Mouse (Mus musculus): Measurements from ENCODE around the gene Gm42517. TPM values are rescaled to one million over a fixed set of nuclear protein-coding genes. Genes with fewer than 3 reads are reported as not detected.

Gene Gm42517
- polyA plus RNA-seq, 1 experiment from 2014 or later, result 0.75 TPM

DNA sequence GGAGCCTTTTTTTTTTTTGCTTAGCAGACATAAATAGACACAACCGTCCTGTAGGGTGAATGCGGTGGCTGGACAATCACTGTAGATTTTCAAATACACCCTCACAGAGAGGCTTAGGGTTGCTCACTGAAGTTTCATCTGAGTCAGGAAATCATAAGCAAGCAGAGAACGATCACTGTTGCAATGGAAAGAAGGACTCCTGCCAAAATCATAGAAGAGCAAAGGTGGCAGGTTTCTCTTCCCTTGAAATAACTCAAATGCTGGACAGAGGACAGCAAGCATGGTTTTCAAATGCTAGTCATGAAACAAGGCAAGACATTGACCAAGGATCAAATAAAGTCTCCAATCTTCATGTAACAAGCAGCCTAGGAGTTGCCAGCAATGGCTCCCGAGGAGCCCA lies 10.6 kb upstream of the Gm42517 start:
- 88% methylated on average over 4 of the region's 4 CpGs for WGBS
- no peak for DNase-seq (ENCODE audit: low spot score)
- Histone ChIP-seq H3K4me2 (ENCODE audit: low read length) (no peak overlapping the region), H3K9ac (ENCODE audit: low read length) (no peak overlapping the region), H3K4me3 (ENCODE audit: low read depth, low read length) (no peak overlapping the region), H3K36me3 (ENCODE audit: control insufficient read depth, insufficient read depth, low read length) (no peaks in the 10 kb centered on the region), H3K27me3 (replicated peaks; ENCODE audit: control insufficient read depth, insufficient read depth, low read length) (no peaks in the 10 kb centered on the region), H3K4me1 (ENCODE audit: control insufficient read depth, insufficient read depth, low read length) (no peaks in the 10 kb centered on the region), H3K27ac (ENCODE audit: low read depth, low read length) (no peak overlapping the region), H3K9me3 (replicated peaks; ENCODE audit: control insufficient read depth, low read length) (no peaks in the 10 kb centered on the region)
- ATAC-seq, result no peak

DNA sequence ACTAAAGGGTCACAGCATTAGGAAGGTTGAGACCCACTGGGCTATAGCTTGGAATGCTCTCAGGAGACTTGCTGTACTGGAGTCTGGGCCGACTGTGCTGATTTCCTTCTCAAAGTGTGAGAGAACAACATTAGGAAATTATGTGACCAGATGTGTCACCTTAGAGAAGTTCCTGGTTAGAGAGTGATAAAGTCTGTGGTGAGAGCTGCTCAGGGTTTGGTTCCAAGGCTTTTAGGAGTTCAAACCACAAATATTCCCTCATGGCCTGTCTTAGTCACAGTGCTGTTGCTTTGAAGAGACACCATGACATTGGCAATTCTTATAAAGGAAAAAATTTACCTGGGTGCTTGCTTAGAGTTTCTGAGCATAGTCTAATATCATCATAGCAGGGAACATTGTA lies 8.3 kb upstream of the Gm42517 start:
- no peak overlapping the region for H3K4me2 ChIP-seq (ENCODE audit: low read length)
- no peak for DNase-seq (ENCODE audit: low spot score)
- no peak overlapping the region for H3K4me3 ChIP-seq (ENCODE audit: low read depth, low read length)
- no peak for ATAC-seq
- H3K27ac ChIP-seq (ENCODE audit: low read depth, low read length), result no peak overlapping the region
- H3K9ac ChIP-seq (ENCODE audit: low read length), result no peak overlapping the region
- no peaks in the 10 kb centered on the region for H3K36me3 ChIP-seq (ENCODE audit: control insufficient read depth, insufficient read depth, low read length)
- peaks cover 13% of the 10 kb centered on the region for H3K27me3 ChIP-seq (replicated peaks; ENCODE audit: control insufficient read depth, insufficient read depth, low read length)
- H3K4me1 ChIP-seq (ENCODE audit: control insufficient read depth, insufficient read depth, low read length), result no peaks in the 10 kb centered on the region
- WGBS, result 73% methylated on average over 1 of the region's 1 CpGs
- no peaks in the 10 kb centered on the region for H3K9me3 ChIP-seq (replicated peaks; ENCODE audit: control insufficient read depth, low read length)

DNA sequence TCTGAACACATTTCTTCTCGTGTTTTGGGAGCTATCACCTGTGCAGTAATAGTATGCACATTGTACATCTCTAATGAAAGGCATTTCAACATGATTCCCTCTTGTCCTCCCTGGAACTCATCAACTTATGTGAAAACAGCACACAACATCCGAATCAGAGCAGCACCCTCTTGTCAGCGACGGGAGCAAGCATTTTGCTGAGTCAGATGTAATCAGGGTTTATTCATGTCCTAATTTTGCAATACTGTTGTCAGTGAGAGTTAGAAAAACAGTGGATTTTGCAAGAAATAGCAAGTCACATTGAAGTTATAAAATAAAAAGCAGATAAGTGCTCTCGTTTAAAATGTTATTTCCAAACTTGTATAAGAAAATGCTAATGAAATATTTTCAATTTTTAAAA lies 6.4 kb upstream of the Gm42517 start:
- DNase-seq (ENCODE audit: low spot score), result no peak
- Histone ChIP-seq H3K9me3 (replicated peaks; ENCODE audit: control insufficient read depth, low read length) (no peaks in the 10 kb centered on the region), H3K36me3 (ENCODE audit: control insufficient read depth, insufficient read depth, low read length) (no peaks in the 10 kb centered on the region), H3K27ac (ENCODE audit: low read depth, low read length) (no peak overlapping the region), H3K4me3 (ENCODE audit: low read depth, low read length) (no peak overlapping the region), H3K9ac (ENCODE audit: low read length) (no peak overlapping the region), H3K4me1 (ENCODE audit: control insufficient read depth, insufficient read depth, low read length) (peaks cover 3% of the 10 kb centered on the region; the same call in 1 of the 2 replicates), H3K4me2 (ENCODE audit: low read length) (no peak overlapping the region), H3K27me3 (replicated peaks; ENCODE audit: control insufficient read depth, insufficient read depth, low read length) (peaks cover 30% of the 10 kb centered on the region)
- no peak for ATAC-seq
- WGBS, result 78% methylated on average over 5 of the region's 5 CpGs

DNA sequence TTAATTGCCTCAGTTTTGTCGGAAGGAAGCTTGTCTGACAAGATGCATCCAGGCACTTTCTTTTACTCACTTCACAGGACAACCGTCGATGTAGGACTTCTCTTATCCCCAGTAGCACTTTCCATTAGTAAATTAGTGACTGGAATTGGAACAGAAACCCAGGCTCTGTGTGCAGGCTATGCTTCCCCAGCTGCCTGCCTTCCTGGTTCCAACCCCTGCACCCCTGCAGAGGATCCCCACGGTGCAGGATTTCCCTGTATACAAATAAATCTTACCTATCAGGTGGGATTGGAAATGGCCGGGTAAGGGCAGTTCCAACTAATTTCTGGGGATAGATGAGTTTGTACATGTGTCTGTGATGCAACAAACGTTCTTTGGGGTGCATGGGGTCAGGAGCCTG lies 2.2 kb upstream of the Gm42517 start:
- Histone ChIP-seq H3K4me2 (ENCODE audit: low read length) (no peak overlapping the region), H3K27ac (ENCODE audit: low read depth, low read length) (no peak overlapping the region), H3K4me3 (ENCODE audit: low read depth, low read length) (no peak overlapping the region), H3K4me1 (ENCODE audit: control insufficient read depth, insufficient read depth, low read length) (peaks cover 13% of the 10 kb centered on the region), H3K36me3 (ENCODE audit: control insufficient read depth, insufficient read depth, low read length) (no peaks in the 10 kb centered on the region), H3K27me3 (replicated peaks; ENCODE audit: control insufficient read depth, insufficient read depth, low read length) (peaks cover 68% of the 10 kb centered on the region), H3K9ac (ENCODE audit: low read length) (no peak overlapping the region), H3K9me3 (replicated peaks; ENCODE audit: control insufficient read depth, low read length) (no peaks in the 10 kb centered on the region)
- WGBS, result 3% methylated on average over 6 of the region's 6 CpGs
- DNase-seq (ENCODE audit: low spot score) (no peak), ATAC-seq (no peak)

DNA sequence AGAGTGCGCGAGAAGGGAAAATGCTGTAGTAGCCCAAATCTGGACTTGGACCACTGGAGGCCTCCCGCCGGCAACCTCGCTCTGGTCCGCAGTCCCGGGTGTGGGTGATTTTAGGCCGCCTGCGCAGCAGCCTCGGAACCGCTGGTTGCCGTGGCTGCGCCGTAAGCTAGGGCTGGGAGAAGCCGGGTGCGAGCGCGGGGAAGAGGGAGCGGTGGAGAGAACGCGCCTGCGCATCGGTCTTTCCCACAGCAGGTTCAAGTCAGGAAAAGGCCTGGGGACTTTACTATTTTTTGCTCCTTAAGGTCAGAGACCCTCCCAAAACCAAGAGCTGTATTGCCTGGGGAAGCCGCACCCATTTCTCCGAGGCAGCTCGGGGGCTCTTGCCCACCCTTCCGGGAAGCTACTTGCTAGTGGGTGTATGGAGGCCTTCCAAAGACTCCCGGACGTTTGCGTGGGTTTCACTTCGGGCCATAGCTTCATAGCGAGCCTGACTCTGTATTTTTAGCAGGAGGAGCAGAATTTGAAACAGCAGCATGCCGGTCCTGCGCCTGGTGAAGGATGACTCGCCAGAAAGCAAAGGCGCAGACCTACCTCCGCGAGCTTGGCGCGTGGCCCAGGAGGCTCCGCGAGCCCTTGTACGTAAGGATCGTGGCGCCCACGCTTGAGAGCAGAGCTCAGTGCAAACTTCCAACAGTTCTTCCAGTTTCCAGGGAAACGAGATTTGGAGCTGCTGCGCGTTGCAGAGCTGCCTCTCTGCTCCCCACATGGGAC lies 1.3 kb upstream of the Gm42517 start:
- WGBS, result 1% methylated on average over 49 of the region's 49 CpGs
- ATAC-seq, result peak; percentile 43
- H3K27ac ChIP-seq (ENCODE audit: low read depth, low read length), result no peak overlapping the region

DNA sequence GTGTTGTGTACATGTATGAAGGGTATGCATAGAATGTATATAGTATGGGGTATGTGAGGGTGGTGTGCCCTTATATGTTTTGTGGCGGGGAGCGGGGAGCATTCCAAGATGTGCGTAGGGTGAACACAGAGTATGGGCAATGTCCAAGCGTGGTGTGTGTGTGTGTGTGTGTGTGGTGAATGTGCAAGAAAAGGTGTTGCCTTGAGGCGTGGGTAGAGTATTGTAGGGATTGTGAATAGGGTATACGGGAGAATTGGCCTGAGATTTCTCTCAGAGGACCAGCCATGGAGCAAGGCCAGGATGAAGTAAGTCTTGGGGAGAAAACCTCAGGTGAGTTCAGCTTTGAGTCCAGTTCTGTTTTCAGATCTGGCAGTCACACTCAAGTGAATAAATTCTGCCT lies 724 bp upstream of the Gm42517 start:
- Histone ChIP-seq H3K36me3 (ENCODE audit: control insufficient read depth, insufficient read depth, low read length) (no peaks in the 10 kb centered on the region), H3K9ac (ENCODE audit: low read length) (no peak overlapping the region), H3K4me3 (ENCODE audit: low read depth, low read length) (peak overlapping the region; percentile 35), H3K4me2 (ENCODE audit: low read length) (peak overlapping the region; percentile 85), H3K27ac (ENCODE audit: low read depth, low read length) (no peak overlapping the region), H3K27me3 (replicated peaks; ENCODE audit: control insufficient read depth, insufficient read depth, low read length) (peaks cover 76% of the 10 kb centered on the region), H3K9me3 (replicated peaks; ENCODE audit: control insufficient read depth, low read length) (no peaks in the 10 kb centered on the region), H3K4me1 (ENCODE audit: control insufficient read depth, insufficient read depth, low read length) (peaks cover 13% of the 10 kb centered on the region)
- ATAC-seq, result peak; percentile 6; the same call in 1 of the 2 replicates
- DNase-seq (ENCODE audit: low spot score), result no peak
- WGBS, result 7% methylated on average over 6 of the region's 6 CpGs

More for the DNA sequence above, 1.3 kb upstream of the Gm42517 start:
- peak; percentile 55 for DNase-seq (ENCODE audit: low spot score)
- Histone ChIP-seq H3K27me3 (replicated peaks; ENCODE audit: control insufficient read depth, insufficient read depth, low read length) (peaks cover 74% of the 10 kb centered on the region), H3K4me1 (ENCODE audit: control insufficient read depth, insufficient read depth, low read length) (peaks cover 13% of the 10 kb centered on the region), H3K4me2 (ENCODE audit: low read length) (peak overlapping the region; percentile 85), H3K36me3 (ENCODE audit: control insufficient read depth, insufficient read depth, low read length) (no peaks in the 10 kb centered on the region), H3K4me3 (ENCODE audit: low read depth, low read length) (peak overlapping the region; percentile 35), H3K9me3 (replicated peaks; ENCODE audit: control insufficient read depth, low read length) (no peaks in the 10 kb centered on the region), H3K9ac (ENCODE audit: low read length) (peak overlapping the region; percentile 18; the same call in 1 of the 2 replicates)

DNA sequence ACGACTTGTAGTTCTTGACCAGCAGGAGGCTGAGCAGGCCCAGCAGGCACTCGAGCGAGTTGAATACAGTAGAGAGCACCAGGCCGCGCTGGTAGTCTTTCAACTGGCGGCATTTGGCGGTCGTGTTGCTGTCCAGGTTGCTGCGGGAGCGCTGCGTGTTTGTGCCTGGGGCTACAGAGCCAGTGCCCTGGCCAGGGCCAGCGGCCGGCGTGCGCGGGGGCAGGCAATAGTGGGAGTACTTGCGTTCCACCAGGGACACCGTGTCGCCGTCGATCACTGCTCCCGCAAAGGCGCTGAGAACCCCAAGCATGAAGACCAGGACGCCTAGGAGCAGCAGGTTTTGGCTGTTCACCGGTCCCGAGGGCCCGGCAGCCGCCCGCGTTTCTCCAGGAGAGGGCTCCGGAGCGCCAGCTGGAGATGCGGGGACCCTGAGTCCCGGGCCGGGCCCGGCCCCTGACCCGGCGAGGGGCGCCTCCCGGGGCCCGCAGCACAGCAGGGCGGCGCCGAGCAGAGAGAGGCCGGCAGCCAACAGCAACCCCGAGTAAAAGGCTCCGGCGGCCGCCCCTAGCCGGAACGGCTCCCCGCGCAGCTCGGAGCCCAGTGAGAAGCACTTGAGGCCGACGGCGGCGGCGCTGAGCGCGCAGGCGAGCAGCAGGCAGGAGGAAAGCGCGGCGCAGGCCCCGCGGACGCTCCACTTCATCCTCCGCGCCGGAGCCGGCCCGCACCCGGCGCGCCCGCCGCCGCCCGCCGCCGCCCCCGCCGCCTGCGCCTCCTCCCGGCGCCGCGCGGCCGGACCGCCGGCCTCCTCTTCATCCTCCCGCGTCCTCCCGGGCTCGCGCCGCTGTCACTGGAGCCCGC lies 509 bp downstream of the Gm42517 start:
- peak overlapping the region; percentile 85 for H3K4me2 ChIP-seq (ENCODE audit: low read length)
- no peak overlapping the region for H3K27ac ChIP-seq (ENCODE audit: low read depth, low read length)
- H3K4me3 ChIP-seq (ENCODE audit: low read depth, low read length), result peak overlapping the region; percentile 55
- WGBS, result 1% methylated on average over 63 of the region's 100 CpGs
- ATAC-seq, result peak; percentile 74
- peak overlapping the region; percentile 63 for H3K9ac ChIP-seq (ENCODE audit: low read length)
- H3K27me3 ChIP-seq (replicated peaks; ENCODE audit: control insufficient read depth, insufficient read depth, low read length), result peaks cover 76% of the 10 kb centered on the region
- peaks cover 13% of the 10 kb centered on the region for H3K4me1 ChIP-seq (ENCODE audit: control insufficient read depth, insufficient read depth, low read length)
- no peaks in the 10 kb centered on the region for H3K9me3 ChIP-seq (replicated peaks; ENCODE audit: control insufficient read depth, low read length)
- peak; percentile 46 for DNase-seq (ENCODE audit: low spot score)
- H3K36me3 ChIP-seq (ENCODE audit: control insufficient read depth, insufficient read depth, low read length), result no peaks in the 10 kb centered on the region

DNA sequence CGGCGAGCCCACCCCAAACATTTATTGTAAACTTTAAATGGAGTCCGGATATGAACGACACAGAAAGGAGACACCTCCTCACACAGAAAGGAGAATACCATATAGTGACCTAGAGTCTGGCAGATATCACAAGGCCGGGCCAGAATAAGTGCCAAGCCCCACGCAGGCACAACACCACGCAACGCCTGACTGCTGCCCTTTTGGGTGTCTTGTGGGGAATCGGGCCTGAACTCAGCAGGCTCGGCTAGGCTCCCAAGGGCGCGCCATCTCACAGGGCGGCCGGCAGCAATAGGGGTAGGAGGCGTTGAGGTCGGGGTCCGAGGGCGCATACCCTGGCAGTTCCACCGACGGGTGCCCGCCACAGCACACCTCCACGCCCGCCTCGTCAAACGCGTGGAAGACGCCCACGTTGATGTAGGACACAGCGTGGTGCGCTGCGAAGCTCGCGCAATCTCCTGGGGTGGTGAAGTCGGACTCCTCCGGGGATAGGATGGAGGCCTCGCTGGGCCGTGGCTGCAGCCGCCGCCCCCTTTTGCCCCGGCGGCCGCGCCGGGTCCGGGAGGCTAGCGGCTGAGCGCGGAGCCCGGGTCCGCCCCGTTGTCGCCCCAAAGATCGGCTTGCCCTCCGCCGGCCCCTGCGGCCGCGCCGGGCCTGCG lies 1.3 kb downstream of the Gm42517 start:
- H3K4me2 ChIP-seq (ENCODE audit: low read length), result peak overlapping the region; percentile 85
- 2% methylated on average over 59 of the region's 60 CpGs for WGBS
- peak; percentile 8; the same call in 1 of the 2 replicates for ATAC-seq

More for the DNA sequence above, 1.3 kb downstream of the Gm42517 start:
- no peak overlapping the region for H3K27ac ChIP-seq (ENCODE audit: low read depth, low read length)
- DNase-seq (ENCODE audit: low spot score), result no peak
- H3K9me3 ChIP-seq (replicated peaks; ENCODE audit: control insufficient read depth, low read length), result no peaks in the 10 kb centered on the region
- peaks cover 70% of the 10 kb centered on the region for H3K27me3 ChIP-seq (replicated peaks; ENCODE audit: control insufficient read depth, insufficient read depth, low read length)
- peak overlapping the region; percentile 63 for H3K9ac ChIP-seq (ENCODE audit: low read length)
- no peaks in the 10 kb centered on the region for H3K36me3 ChIP-seq (ENCODE audit: control insufficient read depth, insufficient read depth, low read length)
- peak overlapping the region; percentile 55 for H3K4me3 ChIP-seq (ENCODE audit: low read depth, low read length)
- peaks cover 13% of the 10 kb centered on the region for H3K4me1 ChIP-seq (ENCODE audit: control insufficient read depth, insufficient read depth, low read length)

Measured in forebrain, embryonic 14.5 days (tissue).